Mouse (Mus musculus): Measurements from ENCODE around the gene Fgf6.

Gene Fgf6

GRCm38 (mm10) chr6:127014906-127015770, at the start of gene Fgf6:
TSS of gene Fgf6 (plus strand) at chr6:127015586.
- DNase-seq, result no peak

GRCm38 (mm10) chr6:126966241-126967026, 49.0 kb upstream of the Fgf6 start:
- DNase-seq, result no peak

- peak; percentile 14 to 38 for DNase-seq
These were observed 33.7 kb upstream of the Fgf6 start for GRCm38 (mm10) chr6:126981539-126982234.

GRCm38 (mm10) chr6:126993676-126994075, 21.7 kb upstream of the Fgf6 start:
- DNase-seq, result no peak

DNA sequence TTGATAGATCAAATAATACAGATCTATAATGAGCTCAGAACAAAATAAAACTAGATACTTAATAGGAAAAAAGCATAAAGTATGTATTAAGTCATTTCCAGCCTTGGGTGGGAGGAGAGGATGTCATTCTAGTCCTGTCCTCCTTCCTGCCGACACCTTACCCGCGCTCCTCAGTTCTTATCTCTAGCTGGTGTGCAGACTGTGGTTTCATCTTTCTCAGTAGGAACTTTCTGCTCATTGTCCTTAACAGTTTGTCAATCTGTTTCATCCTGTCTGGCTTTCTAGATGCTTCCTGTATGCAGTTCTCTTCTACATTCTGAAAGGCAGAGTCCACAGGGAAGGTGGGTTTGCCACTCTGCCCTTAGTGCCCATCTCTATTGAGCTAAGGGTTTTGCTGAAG, 19.9 kb upstream of the Fgf6 start:
- DNase-seq, result no peak

- peak in 1 of 2 experiments; percentile 7 for DNase-seq
These were observed 19.0 kb upstream of the Fgf6 start for GRCm38 (mm10) chr6:126996399-126996798.

DNA sequence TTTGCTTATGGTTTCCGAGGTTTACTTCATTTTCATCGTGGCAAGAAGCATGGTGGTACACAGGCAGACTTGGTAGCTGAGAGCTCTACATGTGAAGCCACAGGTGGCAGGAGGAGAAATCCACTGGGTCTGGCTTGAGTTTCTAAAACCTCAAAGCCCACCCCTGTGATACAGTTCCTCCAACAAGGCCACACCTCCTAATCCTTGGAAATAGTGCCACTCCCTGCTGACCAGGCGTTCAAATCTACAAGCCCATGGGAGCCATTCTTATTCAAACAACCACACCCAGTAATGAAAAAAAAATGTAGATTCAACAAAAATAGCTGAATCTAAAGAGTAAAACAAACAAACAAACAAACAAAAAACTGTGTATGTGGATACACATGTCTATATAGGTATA, 9.7 kb upstream of the Fgf6 start:
- no peak for DNase-seq

DNA sequence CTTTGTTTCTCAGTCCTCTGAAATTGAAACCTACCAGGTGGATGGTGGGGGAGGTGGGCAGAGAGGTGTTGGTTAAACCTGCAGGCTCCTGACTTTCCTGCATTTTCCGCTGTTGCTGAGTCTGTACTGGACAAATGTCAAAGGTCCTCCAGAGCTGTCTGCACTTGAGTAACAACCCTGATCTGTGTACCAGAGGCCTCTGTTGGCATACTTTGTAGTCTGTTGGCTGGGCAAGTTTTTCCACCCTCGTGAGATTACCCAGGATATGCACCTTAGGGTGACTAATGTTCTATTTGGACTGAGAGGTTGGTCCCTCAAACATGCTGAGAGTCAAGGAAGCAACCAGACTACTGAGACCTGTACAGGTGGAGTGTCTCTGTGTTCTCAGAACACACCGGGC, 8.8 kb upstream of the Fgf6 start:
- no peak for DNase-seq

GRCm38 (mm10) chr6:127010021-127010420, 5.4 kb upstream of the Fgf6 start:
- DNase-seq, result no peak

GRCm38 (mm10) chr6:127011947-127012535, 3.3 kb upstream of the Fgf6 start:
- DNase-seq, result no peak

GRCm38 (mm10) chr6:127019254-127019653, 3.9 kb downstream of the Fgf6 start:
- no peak for DNase-seq

GRCm38 (mm10) chr6:127020431-127020830, 5.0 kb downstream of the Fgf6 start:
- no peak for DNase-seq

- DNase-seq, result no peak
These were observed 9.4 kb downstream of the Fgf6 start for GRCm38 (mm10) chr6:127024836-127025235.

GRCm38 (mm10) chr6:127034760-127035159, 19.4 kb downstream of the Fgf6 start:
- peak; percentile 18 to 41 for DNase-seq

DNA sequence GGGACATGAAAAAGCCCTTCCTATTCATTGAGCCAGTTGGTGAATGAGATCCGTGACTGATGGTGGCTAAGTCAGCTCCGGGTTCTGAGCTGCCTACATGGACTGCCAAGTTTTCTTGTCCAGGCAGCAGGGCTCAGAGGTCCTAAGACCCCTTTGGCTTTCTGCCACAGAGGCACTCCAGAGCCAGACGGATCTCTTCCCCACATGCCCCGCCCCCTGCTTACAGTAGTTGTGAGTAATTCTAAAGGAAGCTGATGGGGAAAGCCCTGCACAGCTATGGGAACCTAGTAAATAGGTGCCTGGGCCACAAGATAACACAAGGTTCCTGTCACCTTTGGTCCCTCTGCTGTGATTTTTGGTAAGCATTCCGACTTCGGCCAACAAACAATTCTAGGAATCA, 29.5 kb downstream of the Fgf6 start:
- DNase-seq, result peak; percentile 50 to 58

- no peak for DNase-seq
These were observed 35.5 kb downstream of the Fgf6 start for GRCm38 (mm10) chr6:127050847-127051246.

DNA sequence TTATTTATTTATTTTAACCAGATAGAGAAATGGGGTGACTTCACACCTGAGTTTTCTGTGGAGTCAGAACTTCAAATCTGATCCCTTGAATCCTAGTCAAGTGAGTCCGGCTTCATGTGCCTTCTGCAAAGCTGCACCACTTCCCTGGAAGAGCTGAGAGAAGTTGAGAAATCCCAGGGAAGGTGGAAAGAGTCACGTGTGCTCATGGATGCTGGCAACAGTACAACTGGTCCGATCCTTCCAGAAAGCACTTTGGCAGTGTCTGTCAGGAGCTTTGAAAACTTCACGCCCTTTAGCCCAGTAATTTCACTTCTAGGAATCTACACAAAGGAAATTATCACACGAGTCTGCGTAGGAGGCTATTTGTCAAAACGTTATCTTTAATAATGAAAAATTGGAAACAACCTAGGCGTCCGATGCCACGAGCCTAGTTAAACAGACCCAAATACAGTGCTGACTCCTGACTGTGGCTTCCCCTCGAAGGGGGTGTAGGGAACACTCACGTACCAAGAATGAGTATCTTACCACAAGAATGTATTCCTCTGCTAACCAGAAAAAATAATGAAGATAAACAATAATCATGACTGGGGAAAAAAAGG, 41.7 kb downstream of the Fgf6 start:
- no peak for DNase-seq

GRCm38 (mm10) chr6:127059975-127060374, 44.6 kb downstream of the Fgf6 start:
- DNase-seq, result no peak

DNA sequence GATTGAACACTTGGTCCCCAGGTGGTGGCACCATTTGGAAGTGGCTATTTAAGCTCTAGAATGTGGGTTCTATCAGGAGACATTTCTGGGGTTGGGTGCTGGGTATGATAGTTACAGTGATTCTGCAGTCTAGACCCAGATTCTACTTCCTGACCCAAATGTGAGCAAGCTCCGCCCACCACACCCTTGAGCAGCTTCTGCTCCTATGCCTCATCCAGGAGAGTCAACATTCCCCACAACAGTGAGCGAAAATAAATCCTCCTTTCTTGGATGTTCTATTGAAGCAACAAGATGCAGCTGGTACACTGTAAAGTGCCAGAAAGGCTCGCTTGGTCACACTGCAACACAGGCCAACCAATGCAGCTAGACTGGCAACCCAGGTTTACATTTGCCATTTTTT, 48.5 kb downstream of the Fgf6 start:
- no peak for DNase-seq

- DNase-seq, result peak; percentile 8 to 10
These were observed 49.4 kb downstream of the Fgf6 start for GRCm38 (mm10) chr6:127064815-127065214.

GRCm38 (mm10) chr6:127072817-127073216, 57.4 kb downstream of the Fgf6 start, which contains the start of gene Fgf23:
TSS of gene Fgf23 (plus strand) at chr6:127072902.
- DNase-seq, result peak; percentile 36 to 51
